Mouse (Mus musculus) heart, embryonic 13.5 days (tissue): ENCODE measurements around the gene Mdfic. TPM values are rescaled to one million over a fixed set of nuclear protein-coding genes. Genes with fewer than 3 reads are reported as not detected.

Experiments
- ATAC-seq: fragments of 200-750 bp; cut with Nextera tagmentation; 2 replicates; pipeline ENCODE4 v1.8.0; 2017; ENCODE audit warnings: moderate TSS enrichment; ENCODE audit not compliant: insufficient number of reproducible peaks, low FRiP score, low TSS enrichment; ENCODE audit errors: extremely low read depth
- H3K27ac ChIP-seq: fragments of 300-500 bp; sonication (generic); replicated peaks from 2 replicates; pipeline ENCODE4 v1.5.1; 2015; ENCODE audit warnings: moderate library complexity, mild to moderate bottlenecking, inconsistent platforms
- H3K27me3 ChIP-seq: fragments of 300-500 bp; sonication (generic); replicated peaks from 2 replicates; pipeline ENCODE4 v1.6.1; 2015; ENCODE audit warnings: mild to moderate bottlenecking, inconsistent platforms
- H3K36me3 ChIP-seq: fragments of 300-500 bp; sonication (generic); 2 replicates; pipeline ENCODE4 v1.6.1; 2015; ENCODE audit warnings: mild to moderate bottlenecking, inconsistent platforms
- H3K4me1 ChIP-seq: fragments of 300-500 bp; sonication (generic); 2 replicates; pipeline ENCODE4 v1.6.1; 2015; ENCODE audit warnings: inconsistent platforms
- H3K4me2 ChIP-seq: fragments of 300-500 bp; sonication (generic); 2 replicates; pipeline ENCODE4 v1.6.1; 2015; ENCODE audit warnings: inconsistent platforms, mild to moderate bottlenecking, moderate library complexity
- H3K4me3 ChIP-seq: fragments of 300-500 bp; sonication (generic); 2 replicates; pipeline ENCODE4 v1.5.1; 2015; ENCODE audit warnings: moderate library complexity, mild to moderate bottlenecking, inconsistent platforms
- H3K9ac ChIP-seq: fragments of 300-500 bp; sonication (generic); 2 replicates; pipeline ENCODE4 v1.6.1; 2015; ENCODE audit warnings: inconsistent platforms, mild to moderate bottlenecking, moderate library complexity
- H3K9me3 ChIP-seq: fragments of 300-500 bp; sonication (generic); 2 replicates; pipeline ENCODE4 v1.6.1; 2016; ENCODE audit warnings: inconsistent platforms
- WGBS: fragments of 180-500 bp; shearing (Covaris S2); methylation state at CpG from one replicate; pipeline ENCODE4 v1.1.7; 2015; ENCODE audit warnings: mixed read lengths; 5-methylcytosine and 5-hydroxymethylcytosine counted together
- polyA plus RNA-seq: library from polyadenylated mRNA; unstranded; fragments of >200 nt; fragmentation: Nextera tagmentation; extraction: Ambion mirVana; gene quantifications from 2 replicates; pipeline ENCODE4 v1.2.1, GENCODE M21; 2015

Mdfic gene
- polyA plus RNA-seq, 1 experiment from 2014 or later: 3.8 TPM

DNA sequence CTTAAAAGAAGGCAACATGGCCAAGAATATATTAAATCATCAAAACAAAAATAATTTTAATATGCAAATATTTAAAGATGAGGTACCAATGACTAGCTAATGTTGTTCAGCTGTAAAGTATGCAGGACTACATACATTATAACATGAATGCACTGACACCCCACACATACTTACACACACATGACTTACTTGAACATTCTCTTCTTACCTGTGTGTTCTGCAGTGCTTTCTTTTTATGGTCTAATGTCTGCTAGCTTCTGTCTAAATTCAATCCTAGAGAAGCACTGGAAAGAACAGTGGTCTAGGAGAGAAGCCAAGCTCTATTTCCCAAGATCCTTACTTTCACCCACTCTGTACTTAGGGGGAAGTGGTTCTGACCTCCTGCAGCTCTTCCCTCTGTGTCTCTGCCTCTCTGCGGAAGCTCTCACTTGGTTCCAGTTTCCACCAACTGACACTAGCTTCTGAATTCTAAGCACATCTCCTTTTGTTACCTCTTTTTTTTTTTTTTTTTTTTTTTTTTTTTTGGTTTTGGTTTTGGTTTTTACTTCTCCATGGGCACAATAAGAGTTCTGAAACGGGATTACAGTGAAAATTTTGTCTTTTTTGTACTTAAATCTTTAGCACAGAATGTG lies 125.4 kb downstream of the Mdfic start:
- Histone ChIP-seq H3K9me3 (no peaks in the 10 kb centered on the region), H3K4me3 (no peak overlapping the region), H3K36me3 (no peaks in the 10 kb centered on the region), H3K4me1 (no peaks in the 10 kb centered on the region), H3K9ac (no peak overlapping the region), H3K4me2 (no peak overlapping the region), H3K27ac (no peak overlapping the region), H3K27me3 (no peaks in the 10 kb centered on the region)
- 74% methylated on average over 2 of the region's 2 CpGs for WGBS
- no peak for ATAC-seq
